Mouse (Mus musculus) 3134 (cell line): Measurements from ENCODE around the gene Hoxd10.

Experiments used
- DNase-seq: peaks from one replicate; pipeline ENCODE4 v3.0.0-alpha.2; 2011; ENCODE audit warnings: low spot score; ENCODE audit not compliant: insufficient read length; ENCODE audit errors: extremely low read depth

Hoxd10 gene

DNA sequence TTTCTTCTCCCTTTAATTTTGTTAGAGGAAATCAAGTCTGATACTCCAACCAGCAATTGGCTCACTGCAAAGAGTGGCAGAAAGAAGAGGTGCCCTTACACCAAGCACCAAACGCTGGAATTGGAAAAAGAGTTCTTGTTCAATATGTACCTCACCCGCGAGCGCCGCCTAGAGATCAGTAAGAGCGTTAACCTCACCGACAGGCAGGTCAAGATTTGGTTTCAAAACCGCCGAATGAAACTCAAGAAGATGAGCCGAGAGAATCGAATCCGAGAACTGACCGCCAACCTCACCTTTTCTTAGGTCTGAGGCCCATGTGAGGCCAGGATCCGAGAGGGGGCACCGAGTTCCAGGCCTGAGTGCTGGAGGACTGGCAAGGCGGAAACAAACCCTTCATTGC, 2.3 kb downstream of the Hoxd10 start:
- no peak for DNase-seq

DNA sequence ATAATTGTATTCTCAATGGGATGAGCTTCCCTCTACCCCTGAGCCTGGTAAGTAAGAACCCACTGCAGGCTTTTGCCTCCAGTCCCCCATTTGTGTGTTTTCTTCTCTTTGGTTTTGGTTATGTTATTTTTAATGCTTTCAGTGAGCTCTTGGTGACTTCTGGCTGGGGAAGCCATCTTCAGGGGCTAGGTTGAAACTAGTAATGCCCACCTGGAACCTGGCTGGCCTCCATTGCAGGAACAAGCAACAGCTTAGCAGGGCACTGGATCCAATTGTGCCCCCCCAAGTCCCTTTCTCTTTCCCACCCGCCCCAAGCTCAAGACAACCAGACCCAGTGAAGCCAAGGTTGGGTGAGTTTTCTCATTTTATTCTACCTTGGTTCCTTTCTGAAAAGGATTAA, 3.7 kb downstream of the Hoxd10 start:
- DNase-seq = no peak

DNA sequence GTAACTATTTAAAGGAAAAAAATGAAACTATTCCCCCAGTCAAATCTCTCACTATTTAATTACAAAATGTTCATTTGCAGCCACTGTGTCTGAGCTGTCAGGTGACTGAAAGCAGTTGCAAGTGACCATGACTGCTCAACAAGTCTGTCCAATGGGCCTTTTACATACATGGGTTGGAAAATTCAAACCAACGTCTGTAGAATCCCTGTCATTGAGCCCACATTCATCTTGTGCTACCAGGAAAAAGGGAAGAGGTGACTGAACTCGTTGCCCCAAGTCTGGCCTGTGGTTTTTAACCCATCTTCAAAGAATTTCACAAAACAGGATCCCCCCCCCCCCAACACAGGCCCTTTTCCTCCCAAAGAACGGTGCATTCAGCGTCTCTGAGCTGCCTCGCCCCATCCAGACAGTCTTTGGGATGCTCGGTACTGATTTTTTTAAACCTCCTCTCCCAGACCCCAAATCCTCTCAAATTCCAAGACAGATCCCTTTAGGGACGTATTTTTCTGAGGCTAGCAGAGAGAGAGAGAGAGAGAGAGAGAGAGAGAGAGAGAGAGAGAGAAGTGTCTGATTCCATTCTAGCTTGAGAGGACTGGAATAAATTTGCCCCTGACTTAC, 4.2 kb downstream of the Hoxd10 start:
- DNase-seq = no peak

DNA sequence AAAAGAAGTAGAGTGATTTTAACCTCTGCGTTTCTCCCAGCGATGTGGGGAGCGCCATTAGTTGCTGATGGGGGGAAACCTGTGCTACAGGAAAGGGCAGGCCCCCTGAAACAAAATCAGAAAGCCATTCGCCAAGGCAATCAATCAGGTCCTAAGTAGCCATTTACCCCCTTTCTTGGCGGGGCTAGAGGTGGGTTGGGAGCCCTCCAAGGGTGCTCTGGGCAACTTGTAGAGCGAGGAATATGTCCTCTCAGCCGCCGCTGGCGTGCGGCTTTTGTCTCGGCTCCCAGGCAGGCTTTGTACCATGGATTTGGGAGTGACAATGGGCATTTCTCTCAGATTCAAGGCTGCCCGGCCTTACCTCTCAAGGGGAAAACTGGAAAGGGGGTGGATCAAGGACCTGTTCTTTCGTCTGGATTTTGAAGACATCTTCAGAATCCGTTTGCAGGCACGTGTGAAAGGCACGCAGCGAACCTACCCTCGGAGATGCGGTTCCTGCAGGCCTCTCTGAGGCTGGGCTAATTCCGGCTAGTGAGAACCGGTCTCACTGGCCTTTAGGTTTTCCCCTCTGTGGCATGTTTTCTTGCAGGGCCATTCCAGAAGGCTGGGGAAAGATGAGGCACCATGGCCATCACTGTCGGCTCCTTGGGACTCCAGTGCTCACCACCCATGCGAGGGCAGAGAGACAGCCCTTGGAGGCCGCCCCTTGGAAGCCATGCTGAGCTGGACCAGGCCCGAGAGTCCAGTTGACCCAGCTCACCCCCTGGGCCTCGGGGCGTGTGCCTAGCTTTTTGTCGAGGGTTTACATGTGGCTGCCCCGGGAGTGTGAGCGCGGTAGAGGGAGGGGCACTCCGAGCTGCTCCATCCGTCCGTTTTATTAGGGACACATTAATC, 5.0 kb downstream of the Hoxd10 start:
- DNase-seq = no peak

DNA sequence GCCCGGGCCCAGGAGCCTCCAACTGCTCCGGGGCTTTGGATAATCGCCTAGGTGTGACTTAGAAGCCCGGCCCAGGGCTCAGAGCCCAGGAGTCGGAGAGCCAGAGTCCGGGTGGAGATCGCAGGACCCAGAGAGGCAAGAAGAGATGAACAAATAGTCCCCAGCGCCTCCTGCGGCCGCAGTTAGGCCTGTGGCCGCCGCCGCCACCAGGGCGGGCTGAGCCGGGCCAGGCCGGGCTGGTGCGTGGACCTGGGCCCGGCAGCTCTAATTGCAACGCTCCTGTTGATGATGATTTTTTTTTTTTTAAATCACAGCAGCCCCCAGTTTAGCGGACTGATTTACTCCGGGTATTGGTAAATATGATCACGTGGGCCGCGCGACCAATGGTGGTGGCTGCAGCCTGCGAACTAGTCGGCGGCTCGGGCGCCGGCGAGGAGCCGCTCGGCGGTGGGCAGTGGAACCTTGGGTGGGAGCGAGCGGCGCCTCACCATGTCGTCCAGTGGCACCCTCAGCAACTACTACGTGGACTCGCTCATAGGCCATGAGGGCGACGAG, 5.9 kb downstream of the Hoxd10 start, which contains the start of gene Hoxd9:
TSS of gene Hoxd9 (plus strand) at position 161 of the 555 bp plus-strand sequence.
- no peak for DNase-seq

DNA sequence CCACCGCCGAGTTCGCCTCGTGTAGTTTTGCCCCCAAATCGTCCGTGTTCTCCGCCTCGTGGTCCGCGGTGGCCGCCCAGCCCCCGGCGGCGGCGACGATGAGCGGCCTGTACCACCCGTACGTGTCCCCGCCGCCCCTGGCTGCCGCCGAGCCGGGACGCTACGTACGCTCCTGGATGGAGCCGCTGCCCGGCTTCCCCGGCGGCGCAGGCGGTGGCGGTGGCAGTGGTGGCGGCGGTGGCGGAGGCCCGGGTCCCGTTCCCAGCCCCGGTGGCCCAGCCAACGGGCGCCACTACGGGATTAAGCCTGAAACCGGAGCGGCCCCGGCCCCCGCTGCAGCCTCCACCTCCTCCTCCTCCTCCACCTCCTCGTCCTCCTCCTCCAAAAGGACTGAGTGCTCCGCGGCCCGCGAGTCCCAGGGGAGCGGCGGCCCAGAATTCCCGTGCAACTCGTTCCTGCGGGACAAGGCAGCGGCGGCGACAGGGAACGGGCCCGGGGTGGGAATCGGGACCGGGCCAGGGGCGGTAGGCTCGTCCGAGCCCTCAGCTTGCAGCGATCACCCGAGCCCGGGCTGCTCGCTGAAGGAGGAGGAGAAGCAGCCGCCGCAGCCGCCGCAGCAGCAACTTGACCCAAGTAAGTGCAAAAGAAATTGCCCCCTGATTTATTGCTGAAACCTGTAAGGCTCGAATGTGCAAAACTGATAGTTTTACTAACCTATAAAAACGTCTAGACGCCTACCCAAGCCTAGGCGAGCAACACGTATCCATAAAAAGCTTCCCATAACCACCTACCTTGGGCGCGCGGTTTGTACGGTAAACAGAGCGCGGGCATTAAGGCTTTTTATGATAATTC, 6.7 kb downstream of the Hoxd10 start:
- no peak for DNase-seq

DNA sequence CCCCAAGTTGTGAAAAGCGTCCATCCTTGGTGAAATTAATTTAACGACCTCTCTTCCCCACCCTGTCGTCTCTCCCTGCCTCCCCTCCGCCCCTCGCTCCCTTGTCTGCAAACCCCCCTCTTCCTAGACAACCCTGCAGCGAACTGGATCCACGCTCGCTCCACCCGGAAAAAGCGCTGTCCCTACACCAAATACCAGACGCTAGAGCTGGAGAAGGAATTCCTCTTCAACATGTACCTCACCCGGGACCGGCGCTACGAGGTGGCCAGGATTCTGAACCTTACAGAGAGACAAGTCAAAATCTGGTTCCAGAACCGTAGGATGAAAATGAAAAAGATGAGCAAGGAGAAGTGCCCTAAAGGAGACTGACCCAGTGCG, 7.3 kb downstream of the Hoxd10 start:
- DNase-seq = no peak

DNA sequence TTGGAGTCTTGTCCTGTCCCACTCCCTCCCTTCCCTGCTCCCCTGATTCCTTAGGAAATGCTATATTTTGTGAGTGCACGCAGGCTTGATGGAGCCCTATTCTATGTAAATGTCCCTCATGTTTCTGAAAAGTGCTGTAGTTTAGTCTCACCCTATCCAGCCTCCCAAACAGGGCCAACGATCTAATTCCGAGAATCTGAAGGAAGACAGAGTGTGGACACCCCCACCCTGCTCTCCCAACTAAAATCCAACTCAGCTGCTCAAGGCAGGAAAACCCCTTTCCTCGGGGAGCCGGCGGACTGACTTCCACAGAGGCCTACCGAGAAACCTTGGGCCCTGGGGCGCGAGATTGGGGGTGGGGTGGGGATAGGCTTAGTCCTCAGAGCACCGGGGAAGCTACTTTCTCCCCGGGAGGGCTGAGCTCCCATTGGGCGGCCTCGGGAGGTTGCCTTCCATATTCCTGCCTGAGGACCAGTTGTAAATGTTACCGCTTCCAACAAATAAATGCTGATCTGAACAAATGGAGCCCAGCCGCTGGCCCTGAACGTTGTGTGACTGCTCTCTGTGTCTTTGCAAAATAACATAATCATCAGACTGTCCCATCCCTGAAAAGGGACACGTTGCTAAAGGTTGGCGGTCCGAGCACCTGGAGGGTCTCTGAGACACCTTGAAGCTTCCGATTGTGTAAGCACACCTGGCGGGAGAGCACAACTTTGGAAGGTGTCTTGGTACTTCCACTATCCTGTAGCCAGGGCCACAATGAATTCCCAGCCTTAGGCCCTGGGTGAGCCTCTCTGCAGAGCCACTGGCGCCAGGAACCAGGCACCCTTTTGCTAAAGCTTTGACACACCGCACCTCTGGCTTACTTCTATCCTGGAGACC, 8.2 kb downstream of the Hoxd10 start:
- no peak for DNase-seq

DNA sequence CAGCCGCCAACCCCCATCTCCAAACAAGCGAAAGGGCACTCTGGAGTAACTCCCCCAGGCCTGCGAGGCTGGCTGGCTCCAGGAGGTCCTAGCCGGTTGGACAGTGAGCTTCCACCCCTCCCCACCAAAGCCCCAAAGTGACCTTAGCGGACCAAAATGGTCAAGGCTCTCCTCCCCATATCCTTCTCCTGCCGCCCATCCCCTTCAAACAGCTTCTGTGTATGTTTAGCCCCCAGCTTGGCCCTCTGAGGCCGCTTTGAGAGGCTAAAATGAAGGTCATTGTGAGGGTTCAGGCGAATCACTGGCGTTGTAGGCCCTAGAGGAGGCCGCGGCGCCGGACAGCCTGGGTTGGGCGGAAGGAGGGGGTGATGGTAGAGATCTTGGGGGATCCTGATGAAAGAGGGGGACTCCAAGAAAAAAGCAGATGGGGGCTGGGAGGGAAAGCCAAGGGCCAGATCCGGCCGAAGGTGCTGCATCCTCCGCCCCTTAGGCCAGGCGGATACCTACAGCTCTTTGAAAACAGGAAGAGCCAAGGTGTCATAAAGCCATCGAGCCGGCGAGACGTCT, 8.9 kb downstream of the Hoxd10 start:
- DNase-seq = no peak

DNA sequence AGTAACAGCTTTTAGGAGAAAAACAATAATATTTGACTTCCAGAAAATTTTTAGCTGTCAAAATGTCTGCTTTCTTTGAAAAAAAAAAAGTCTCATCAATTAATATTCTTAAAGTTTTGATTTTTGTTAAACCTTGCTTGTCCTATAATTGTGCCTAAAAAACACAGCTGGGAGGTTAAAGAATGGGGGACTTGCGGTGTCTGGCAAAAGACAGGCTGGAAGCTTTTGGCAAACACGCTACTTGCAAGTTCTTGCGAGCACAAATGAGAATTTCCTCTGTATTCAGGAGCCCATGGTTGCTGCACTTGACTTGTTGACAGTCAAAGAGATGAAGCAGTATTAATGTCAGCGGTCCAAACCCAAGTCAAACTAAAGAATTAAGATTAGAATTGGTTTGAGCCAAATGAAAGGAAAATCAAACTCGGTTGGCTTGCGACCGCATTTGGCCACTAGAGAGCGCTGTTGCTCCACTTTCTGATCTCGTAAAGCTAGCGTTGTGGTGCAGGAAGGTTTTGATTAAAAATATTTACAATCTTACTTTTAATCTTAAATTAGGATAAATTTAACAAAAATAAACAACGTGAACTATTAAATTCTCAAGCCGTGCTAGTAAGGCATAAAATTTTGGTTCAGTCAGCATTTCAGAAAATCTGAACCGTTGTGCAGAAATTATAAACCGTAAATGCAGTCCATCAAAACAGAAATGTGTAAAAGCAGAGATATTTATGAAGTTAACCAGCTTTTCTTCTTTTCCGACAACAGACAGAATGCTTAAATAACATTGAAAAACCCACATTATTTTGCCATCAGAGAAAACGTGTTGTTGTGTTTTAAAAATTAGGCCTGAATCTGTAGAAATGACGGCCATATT, 10.5 kb downstream of the Hoxd10 start:
- DNase-seq = no peak

DNA sequence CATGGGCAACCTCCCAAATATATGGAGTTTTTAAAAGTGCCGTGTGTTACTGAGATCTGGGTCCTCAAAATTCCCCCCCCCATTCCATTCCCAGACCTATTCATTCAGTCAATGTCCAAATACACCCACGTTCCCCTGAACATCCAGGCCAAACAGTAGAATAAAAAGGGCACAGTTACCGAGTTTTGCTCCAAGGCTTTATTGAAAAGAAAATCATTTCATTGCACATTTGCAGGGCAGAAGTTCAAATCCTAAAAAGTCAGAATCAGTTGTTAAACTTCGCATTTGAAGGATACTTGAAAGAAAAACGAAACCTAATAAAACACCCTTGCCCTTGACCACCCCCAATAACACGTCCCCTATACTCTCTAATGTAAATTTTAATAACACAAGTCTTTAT, 11.1 kb downstream of the Hoxd10 start:
- no peak for DNase-seq

DNA sequence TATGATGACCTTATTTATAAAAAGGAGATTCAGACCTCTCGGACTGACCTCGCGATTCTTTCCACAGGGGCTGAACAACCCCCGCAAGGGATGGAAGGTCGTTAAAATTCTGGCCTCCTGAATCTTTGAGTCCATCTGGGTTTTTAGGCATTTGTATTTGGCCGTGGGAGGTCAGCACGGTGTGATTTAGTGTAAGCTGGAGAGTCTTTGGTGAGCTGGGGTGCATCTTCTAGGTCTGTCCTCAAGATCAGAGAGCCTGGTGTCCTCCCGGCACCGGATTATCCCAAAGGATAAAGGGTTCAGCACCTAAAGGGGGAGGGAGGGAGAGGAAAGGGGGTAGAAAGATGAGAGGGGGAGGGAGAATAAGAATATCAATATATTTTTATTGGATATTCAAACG, 11.6 kb downstream of the Hoxd10 start:
- DNase-seq = no peak

DNA sequence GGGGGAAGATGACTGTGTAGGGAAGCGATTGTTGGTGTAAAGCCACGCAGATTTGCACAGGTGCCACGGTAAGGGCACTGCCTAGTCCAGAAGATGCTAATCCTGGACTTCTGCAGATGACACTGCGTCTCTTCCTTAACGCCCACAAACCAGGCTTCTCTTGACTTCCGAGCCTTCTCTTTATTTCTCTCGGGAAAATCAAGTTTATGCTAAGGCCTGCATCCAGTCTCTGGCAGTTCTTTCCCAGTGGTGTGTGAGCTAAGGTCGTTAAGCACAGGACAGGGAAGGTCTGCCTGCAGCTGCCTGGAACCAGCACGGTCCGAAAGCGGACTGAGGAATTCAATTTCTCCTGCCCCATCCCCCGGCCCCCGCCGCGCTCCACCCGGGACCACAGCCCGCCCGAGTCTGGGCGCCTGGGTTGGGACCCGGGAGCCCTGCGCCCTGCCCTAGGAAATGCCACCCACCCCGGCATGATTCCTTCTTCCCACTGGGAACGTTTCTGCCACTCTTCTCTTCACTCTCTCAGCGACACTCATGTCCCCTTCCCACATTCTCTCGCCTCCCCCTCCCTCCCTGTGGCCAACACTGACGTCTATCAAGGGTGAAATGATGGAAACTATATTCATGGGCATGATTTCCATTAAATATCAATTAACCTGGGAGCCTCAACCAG, 12.1 kb downstream of the Hoxd10 start:
- DNase-seq = no peak

DNA sequence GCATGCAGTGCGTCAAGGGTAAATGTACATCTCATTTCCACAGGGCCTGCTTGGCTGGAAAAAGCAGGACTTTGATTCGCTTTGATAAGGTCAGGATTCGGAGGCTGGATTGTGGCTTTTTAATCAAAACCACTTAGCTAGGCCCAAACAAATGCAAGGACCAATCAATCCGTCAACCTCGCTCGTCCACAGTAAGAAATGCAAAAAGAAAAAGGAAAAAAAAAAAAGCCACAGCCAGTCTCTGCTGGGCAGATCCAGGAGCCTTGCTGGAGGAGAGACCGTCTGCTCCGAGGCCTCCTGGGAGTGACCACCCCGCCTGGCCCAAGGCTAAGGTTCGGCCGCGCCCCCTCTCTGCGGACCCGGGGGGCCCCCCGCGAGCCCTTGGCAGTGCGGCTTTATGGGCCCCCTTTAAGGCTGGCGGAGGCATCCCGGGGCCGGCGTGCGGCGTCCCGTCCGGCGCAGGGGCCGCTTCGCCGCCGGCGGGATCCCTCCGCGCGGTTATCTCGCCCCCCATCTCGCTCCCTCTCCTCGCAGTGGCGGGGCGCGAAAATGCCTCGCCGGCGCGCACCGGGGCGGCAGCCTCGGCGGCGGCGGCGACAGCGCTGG, 12.8 kb downstream of the Hoxd10 start, which contains the start of gene Hoxd8:
TSS of gene Hoxd8 (plus strand) at position 223 of the 606 bp plus-strand sequence.
- no peak for DNase-seq

DNA sequence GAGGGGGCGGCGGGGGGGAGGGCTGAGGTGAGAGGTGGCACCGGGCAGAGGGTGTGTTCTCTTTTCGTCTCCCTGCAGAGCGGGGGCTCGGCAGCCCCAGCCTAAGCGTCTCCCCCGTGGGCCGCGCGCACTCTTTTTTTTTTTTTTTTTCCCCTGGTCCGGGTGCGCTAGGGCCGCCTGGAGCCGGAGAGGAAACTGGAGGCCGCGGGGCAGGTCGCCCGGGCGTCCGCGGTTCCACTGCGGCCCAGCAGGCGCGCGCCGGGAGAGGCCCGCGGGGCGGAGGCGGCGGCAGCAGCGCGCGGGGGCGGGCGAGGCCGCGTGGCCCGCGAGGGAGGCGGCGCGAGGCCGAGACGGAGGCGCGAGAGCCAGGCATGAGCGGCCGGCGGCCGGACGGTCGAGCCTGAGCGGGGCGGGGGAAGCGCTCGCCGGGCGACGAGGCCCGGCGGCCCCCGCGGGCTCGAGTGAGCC, 13.3 kb downstream of the Hoxd10 start:
- no peak for DNase-seq

DNA sequence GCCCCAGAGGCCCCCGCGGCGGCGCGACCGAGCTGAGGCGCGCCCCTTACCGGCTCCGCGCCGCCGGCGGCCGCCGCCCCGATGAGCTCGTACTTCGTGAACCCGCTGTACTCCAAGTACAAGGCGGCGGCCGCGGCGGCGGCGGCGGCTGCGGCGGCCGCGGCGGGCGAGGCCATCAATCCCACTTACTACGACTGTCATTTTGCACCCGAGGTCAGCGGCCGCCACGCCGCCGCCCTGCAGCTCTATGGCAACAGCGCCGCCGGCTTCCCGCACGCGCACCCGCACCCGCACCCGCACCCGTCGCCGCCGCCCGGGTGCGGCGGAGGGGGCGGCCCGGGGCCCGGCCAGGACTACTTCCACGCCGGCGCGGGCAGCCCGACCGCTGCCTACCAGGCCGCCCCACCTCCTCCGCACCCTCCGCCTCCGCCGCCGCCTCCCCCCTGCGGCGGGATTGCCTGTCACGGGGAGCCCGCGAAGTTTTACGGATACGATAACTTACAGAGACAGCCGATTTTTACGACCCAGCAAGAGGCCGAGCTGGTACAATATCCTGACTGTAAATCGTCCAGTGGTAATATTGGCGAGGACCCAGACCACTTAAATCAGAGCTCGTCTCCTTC, 13.9 kb downstream of the Hoxd10 start:
- no peak for DNase-seq

DNA sequence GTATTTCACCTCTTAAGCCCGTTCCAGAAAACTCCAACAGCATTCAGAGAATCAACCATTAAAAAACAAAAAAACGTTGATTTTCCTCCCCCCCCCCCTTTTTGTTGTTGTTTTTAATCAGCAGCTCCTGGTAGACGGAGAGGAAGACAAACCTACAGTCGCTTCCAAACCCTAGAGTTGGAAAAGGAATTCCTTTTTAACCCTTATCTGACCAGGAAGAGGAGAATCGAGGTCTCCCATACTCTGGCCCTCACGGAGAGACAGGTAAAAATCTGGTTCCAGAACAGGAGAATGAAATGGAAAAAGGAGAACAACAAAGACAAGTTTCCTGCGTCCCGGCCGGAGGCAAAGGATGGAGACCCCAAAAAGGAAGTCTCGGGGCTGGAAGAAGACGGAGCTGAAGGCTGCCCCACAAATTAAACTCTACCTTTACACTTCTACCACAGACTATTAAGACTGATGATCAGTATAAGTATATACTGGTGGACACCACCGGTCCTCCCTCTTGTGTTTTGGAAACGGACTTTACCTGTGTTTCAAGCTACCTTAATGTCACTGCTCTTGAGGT, 14.8 kb downstream of the Hoxd10 start:
- DNase-seq = no peak
